Mouse (Mus musculus) kidney, postnatal 0 days (tissue): ENCODE data around the gene Shroom3. TPM values are rescaled to one million over a fixed set of nuclear protein-coding genes. Genes with fewer than 3 reads are reported as not detected.

ENCODE experiments used
- ATAC-seq: fragments of 200-750 bp; cut with Nextera tagmentation; replicated peaks from 2 replicates; pipeline ENCODE4 v1.8.0; 2017; ENCODE audit warnings: low read depth, moderate number of reproducible peaks, moderate TSS enrichment, moderate library complexity; ENCODE audit not compliant: low FRiP score
- DNase-seq: peaks from one replicate; pipeline ENCODE4 v3.0.0-alpha.2; 2016; ENCODE audit warnings: low spot score
- H3K27ac ChIP-seq: fragments of 300-500 bp; sonication (generic); 2 replicates; pipeline ENCODE4 v1.5.1; 2014; ENCODE audit warnings: mild to moderate bottlenecking
- H3K27me3 ChIP-seq: fragments of 300-500 bp; sonication (generic); 2 replicates; pipeline ENCODE4 v1.6.1; 2014; ENCODE audit warnings: low read length, mixed read lengths; ENCODE audit not compliant: insufficient read depth
- H3K36me3 ChIP-seq: fragments of 300-500 bp; sonication (generic); 2 replicates; pipeline ENCODE4 v1.6.1; 2014; ENCODE audit warnings: low read length, mixed read lengths; ENCODE audit not compliant: insufficient read depth
- H3K4me1 ChIP-seq: fragments of 300-500 bp; sonication (generic); replicated peaks from 2 replicates; pipeline ENCODE4 v1.6.1; 2014; ENCODE audit warnings: antibody characterized with exemption, low read length, mixed read lengths; ENCODE audit not compliant: insufficient read depth
- H3K4me2 ChIP-seq: fragments of 300-500 bp; sonication (generic); 2 replicates; pipeline ENCODE4 v1.6.1; 2014; ENCODE audit warnings: mild to moderate bottlenecking, low read length, moderate library complexity, mixed read lengths
- H3K4me3 ChIP-seq: fragments of 300-500 bp; sonication (generic); replicated peaks from 2 replicates; pipeline ENCODE4 v1.5.1; 2014; ENCODE audit warnings: low read depth, low read length
- H3K9ac ChIP-seq: fragments of 300-500 bp; sonication (generic); 2 replicates; pipeline ENCODE4 v1.6.1; 2014; ENCODE audit warnings: low read depth, low read length
- H3K9me3 ChIP-seq: fragments of 300-500 bp; sonication (generic); replicated peaks from 2 replicates; pipeline ENCODE4 v1.6.1; 2016; ENCODE audit warnings: low read length, inconsistent platforms, mixed read lengths
- CTCF ChIP-seq: IDR thresholded peaks from 2 replicates; pipeline ENCODE4 v1.5.1; 2016; ENCODE audit warnings: antibody characterized with exemption, low read depth, mild to moderate bottlenecking, moderate library complexity
- WGBS: fragments of 180-500 bp; shearing (Covaris S2); extraction: QIAGEN DNeasy Blood & Tissue Kit; methylation state at CpG from one replicate; pipeline ENCODE4 v1.1.7; 2014; 5-methylcytosine and 5-hydroxymethylcytosine counted together
- polyA plus RNA-seq: library from polyadenylated mRNA; unstranded; fragments of >200 nt; fragmentation: Nextera tagmentation; extraction: Ambion mirVana; gene quantifications from 2 replicates; pipeline ENCODE4 v1.2.1, GENCODE M21; 2015

Shroom3 gene
- polyA plus RNA-seq, 1 experiment from 2014 or later: 6.7 TPM

DNA sequence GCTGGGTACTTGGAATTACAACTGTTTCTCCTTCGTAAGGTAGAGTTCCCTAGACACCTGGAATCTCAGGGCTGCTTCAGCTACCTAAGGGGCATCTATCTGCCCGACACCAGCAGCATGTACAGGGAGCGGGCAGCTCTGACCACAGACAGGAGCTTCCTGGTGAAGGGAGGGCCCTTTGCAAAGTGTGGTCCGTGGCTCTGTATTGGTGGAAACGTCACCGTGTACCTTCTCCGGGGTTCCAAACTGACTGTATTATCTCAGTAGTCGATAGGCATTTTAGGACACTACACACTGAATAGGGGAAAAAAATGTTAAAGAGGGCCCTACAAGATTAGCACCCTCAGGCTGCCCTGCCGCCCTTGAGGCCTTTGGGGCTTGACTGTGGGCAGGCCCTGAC is 221.9 kb downstream of the Shroom3 start:
- no peaks in the 10 kb centered on the region for H3K27me3 ChIP-seq
- no peaks in the 10 kb centered on the region for H3K36me3 ChIP-seq
- 62% methylated on average over 9 of the region's 9 CpGs for WGBS
- H3K27ac ChIP-seq: peak overlapping the region; percentile 3
- TF ChIP-seq CTCF: no peak
- H3K9me3 ChIP-seq: no peaks in the 10 kb centered on the region
- DNase-seq: no peak
- peaks cover 13% of the 10 kb centered on the region for H3K4me1 ChIP-seq
- H3K4me3 ChIP-seq: no peak overlapping the region
- no peak overlapping the region for H3K4me2 ChIP-seq
- H3K9ac ChIP-seq: no peak overlapping the region
- ATAC-seq: no peak

DNA sequence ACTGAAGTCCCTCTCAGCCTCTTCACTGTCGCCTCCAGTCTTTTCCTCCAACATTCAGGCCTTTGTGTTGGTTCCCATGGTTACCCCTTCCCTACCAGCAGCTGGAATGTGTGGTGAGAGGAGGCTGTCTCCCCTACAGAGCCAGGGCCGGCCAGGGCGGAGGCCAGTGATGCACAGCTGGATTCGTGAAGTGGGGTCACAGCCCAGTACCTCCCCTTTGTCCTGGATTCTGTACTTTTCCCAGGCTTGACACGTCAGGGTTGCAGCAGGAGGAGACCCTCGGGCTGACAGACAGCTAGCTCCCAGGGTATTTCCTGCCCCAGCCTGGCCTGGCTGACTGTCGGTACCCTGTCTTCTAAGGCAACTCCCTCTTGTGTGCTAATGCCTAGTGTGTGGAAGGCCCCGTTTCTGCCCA is 222.4 kb downstream of the Shroom3 start:
- no peak for TF ChIP-seq CTCF
- Histone ChIP-seq H3K9ac (no peak overlapping the region), H3K27ac (peak overlapping the region; percentile 3), H3K4me1 (peaks cover 10% of the 10 kb centered on the region), H3K4me3 (no peak overlapping the region), H3K9me3 (no peaks in the 10 kb centered on the region), H3K36me3 (no peaks in the 10 kb centered on the region), H3K4me2 (no peak overlapping the region), H3K27me3 (no peaks in the 10 kb centered on the region)
- 16% methylated on average over 8 of the region's 8 CpGs for WGBS
- DNase-seq: peak; percentile 87
- peak; percentile 89 for ATAC-seq

DNA sequence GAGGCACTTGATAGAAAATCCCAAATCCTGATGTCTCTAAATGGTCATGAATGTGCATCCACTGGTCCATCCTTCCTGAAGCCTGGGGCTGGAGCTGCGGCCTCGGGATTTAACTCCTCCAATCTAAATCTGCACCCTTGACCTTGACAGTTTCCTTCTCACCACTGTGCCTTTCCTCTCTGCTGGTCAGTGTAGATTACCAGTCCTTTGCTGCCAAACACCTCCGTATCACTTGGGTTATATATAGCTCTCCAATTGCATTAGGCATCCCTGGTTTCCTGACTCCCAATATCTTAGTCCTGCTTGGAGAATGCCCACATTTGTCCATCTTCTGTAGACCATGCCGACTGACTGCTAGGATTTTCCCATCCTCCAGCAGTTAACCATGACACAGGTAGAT is 225.0 kb downstream of the Shroom3 start:
- Histone ChIP-seq H3K36me3 (no peaks in the 10 kb centered on the region), H3K9me3 (no peaks in the 10 kb centered on the region), H3K4me2 (no peak overlapping the region), H3K27me3 (no peaks in the 10 kb centered on the region), H3K4me3 (no peak overlapping the region), H3K4me1 (peaks cover 9% of the 10 kb centered on the region), H3K27ac (no peak overlapping the region), H3K9ac (no peak overlapping the region)
- no peak for TF ChIP-seq CTCF
- DNase-seq: no peak
- no peak for ATAC-seq
- 73% methylated on average over 4 of the region's 4 CpGs for WGBS

DNA sequence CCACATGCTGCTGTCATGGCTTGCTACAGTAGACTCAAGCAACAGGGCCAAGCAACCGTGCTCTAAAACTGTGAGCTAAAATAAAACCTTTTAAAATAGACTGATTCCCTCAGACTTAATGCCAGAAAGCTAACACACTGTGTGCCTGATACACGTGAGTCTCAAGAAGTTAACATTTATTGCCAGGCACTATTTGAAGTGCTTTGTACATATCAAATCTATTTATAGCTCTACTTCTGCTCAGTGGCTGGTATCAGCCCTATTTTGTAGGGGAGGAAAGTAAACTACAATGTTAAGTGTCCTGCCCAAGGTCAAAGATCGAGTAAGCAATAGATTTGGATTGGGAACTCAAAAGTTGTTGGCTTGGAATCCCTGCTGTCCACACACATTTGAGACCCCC is 227.6 kb downstream of the Shroom3 start:
- Histone ChIP-seq H3K4me1 (no peaks in the 10 kb centered on the region), H3K9ac (no peak overlapping the region), H3K4me2 (no peak overlapping the region), H3K27me3 (no peaks in the 10 kb centered on the region), H3K36me3 (no peaks in the 10 kb centered on the region), H3K4me3 (no peak overlapping the region), H3K9me3 (no peaks in the 10 kb centered on the region), H3K27ac (no peak overlapping the region)
- WGBS: 82% methylated on average over 3 of the region's 3 CpGs
- DNase-seq (no peak), ATAC-seq (no peak)
- TF ChIP-seq CTCF: no peak

DNA sequence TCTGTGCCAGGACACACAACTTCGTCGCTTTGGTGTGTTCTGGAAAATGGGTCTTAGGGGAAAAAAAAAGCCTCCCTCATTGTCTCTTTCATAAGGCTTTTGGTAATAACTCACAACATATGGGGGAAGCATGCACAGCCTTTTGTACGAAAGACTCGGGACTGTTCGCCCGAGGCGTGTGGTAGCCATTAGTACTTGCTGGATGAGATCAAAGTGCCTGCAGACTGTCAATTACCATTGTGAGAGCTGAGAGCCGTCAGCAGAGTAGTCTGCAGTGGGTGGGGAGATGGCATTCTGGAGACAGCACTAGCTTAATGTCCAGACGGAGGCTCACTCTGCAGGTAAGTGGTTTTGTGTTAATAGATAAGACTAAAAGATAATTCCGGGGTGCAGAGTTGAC is 232.2 kb downstream of the Shroom3 start:
- H3K36me3 ChIP-seq: no peaks in the 10 kb centered on the region
- H3K9me3 ChIP-seq: no peaks in the 10 kb centered on the region
- TF ChIP-seq CTCF: no peak
- DNase-seq: no peak
- H3K27me3 ChIP-seq: no peaks in the 10 kb centered on the region
- WGBS: 59% methylated on average over 10 of the region's 10 CpGs
- no peak overlapping the region for H3K9ac ChIP-seq
- no peak overlapping the region for H3K4me2 ChIP-seq
- H3K4me1 ChIP-seq: no peaks in the 10 kb centered on the region
- ATAC-seq: no peak
- H3K4me3 ChIP-seq: no peak overlapping the region
- no peak overlapping the region for H3K27ac ChIP-seq

DNA sequence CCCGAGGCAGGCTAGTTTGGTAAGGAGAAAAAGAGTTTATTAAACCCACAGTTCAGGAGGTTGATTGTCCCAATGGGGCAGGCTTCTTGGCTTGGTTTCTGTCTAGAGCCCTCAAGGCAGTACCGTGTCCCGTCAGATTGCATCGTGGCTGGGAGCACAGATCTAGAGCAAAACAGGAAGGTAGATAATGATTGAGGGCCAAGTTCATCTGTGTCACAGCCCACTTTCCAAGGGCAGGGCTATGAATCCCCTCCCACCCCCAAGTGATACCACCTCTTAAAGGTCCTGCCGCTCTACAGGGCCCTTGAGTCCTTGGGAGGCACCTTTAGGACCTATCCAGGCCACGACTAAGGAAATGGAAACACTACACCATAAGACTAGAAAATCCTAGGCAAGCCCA is 234.5 kb downstream of the Shroom3 start:
- 61% methylated on average over 6 of the region's 6 CpGs for WGBS
- no peak for ATAC-seq
- H3K36me3 ChIP-seq: no peaks in the 10 kb centered on the region
- H3K9me3 ChIP-seq: no peaks in the 10 kb centered on the region
- no peaks in the 10 kb centered on the region for H3K27me3 ChIP-seq
- H3K4me1 ChIP-seq: no peaks in the 10 kb centered on the region
- no peak for DNase-seq
- no peak overlapping the region for H3K27ac ChIP-seq
- no peak overlapping the region for H3K9ac ChIP-seq
- no peak overlapping the region for H3K4me3 ChIP-seq
- no peak for TF ChIP-seq CTCF
- H3K4me2 ChIP-seq: no peak overlapping the region

DNA sequence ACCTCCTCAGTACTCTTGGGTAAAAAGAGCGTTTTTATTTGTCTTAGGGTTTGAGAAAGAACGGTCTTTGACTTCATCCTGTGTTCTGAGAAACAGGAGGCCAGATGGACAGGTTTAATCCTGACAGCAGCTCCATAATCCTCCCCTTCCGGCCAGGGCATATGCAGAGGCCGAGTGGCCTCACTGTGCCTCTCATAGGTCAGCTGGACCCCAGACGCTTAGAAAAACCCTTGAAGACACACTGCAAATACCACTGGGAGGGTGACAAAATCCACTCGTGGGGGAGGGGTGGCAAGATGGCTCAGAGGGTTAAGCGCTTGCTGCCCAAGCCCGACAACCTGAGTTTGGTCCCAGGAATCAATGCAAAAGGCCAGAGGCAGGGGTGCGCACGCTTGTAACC is 234.9 kb downstream of the Shroom3 start:
- no peak for TF ChIP-seq CTCF
- no peak for DNase-seq
- no peaks in the 10 kb centered on the region for H3K9me3 ChIP-seq

More for the DNA sequence above, 234.9 kb downstream of the Shroom3 start:
- no peak for ATAC-seq
- no peak overlapping the region for H3K27ac ChIP-seq
- no peaks in the 10 kb centered on the region for H3K27me3 ChIP-seq
- no peak overlapping the region for H3K4me2 ChIP-seq
- WGBS: 59% methylated on average over 10 of the region's 10 CpGs
- H3K36me3 ChIP-seq: no peaks in the 10 kb centered on the region
- no peak overlapping the region for H3K4me3 ChIP-seq
- no peak overlapping the region for H3K9ac ChIP-seq
- H3K4me1 ChIP-seq: no peaks in the 10 kb centered on the region
